ENCODE assay signal across 16 mouse cellular contexts in the genomic region with DNA sequence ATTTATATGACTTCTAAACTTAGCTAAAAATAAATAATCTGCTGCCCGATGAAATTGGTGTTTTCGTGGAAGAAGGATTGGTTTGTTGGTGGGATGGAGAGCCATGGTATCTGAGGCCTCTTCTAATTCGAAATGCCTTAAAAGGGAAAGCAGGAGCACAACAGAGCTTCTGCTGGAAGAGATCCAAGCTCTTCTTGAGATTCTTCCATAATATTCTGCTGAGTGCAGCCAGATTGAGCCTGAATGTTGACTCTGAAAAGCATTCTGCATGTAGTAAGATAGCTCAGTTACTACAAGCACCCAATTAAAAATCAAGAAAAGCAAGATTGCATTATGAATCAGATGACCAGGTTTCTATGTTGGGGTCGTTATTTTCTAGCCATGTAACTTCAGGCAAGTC. TPM values are rescaled to one million over a fixed set of nuclear protein-coding genes. Genes with fewer than 3 reads are reported as not detected.
DNase-seq lines count a peak whose midpoint lies in the region; ATAC-seq and TF ChIP-seq lines count a peak whose summit lies in the region.
"Had no signal": no experiment of that assay in that cellular context is flagged by ENCODE, and none has a peak within 500 bp of the region (broad histone marks: within the 10 kb centered on the region; RNA-seq: fewer than 3 reads in every experiment).

No protein-coding gene starts in this region.

- no peak overlapping the region for H3K4me2 ChIP-seq in kidney, postnatal 0 days (ENCODE audit: low read length)
- H3K4me2 ChIP-seq in intestine, embryonic 16.5 days (ENCODE audit: low read depth, low read length), result no peak overlapping the region
- H3K4me2 ChIP-seq: embryonic facial prominence, embryonic 12.5 days; limb, embryonic 15.5 days; neural tube, embryonic 15.5 days had no signal

- WGBS in kidney, postnatal 0 days, result 79% methylated on average over 4 of the region's 4 CpGs
- 61% methylated on average over 4 of the region's 4 CpGs for WGBS in intestine, embryonic 16.5 days

- TF ChIP-seq CTCF in kidney, postnatal 0 days (IDR thresholded peaks at IDR 0.05; ENCODE audit: low read depth), result no peak

- no peak overlapping the region for H3K4me3 ChIP-seq in kidney, postnatal 0 days (replicated peaks; ENCODE audit: low read depth, low read length)
- H3K4me3 ChIP-seq in intestine, embryonic 16.5 days (ENCODE audit: low read length), result no peak overlapping the region
- H3K4me3 ChIP-seq: embryonic facial prominence, embryonic 12.5 days; limb, embryonic 15.5 days; megakaryocyte, embryonic 14.5 days; neural tube, embryonic 15.5 days had no signal

- no peak overlapping the region for H3K27ac ChIP-seq in kidney, postnatal 0 days
- H3K27ac ChIP-seq in intestine, embryonic 16.5 days (ENCODE audit: low read length), result peak overlapping the region; percentile 36
- H3K27ac ChIP-seq: embryonic facial prominence, embryonic 12.5 days; limb, embryonic 15.5 days; neural tube, embryonic 15.5 days had no signal

- no peaks in the 10 kb centered on the region for H3K9me3 ChIP-seq in kidney, postnatal 0 days (replicated peaks; ENCODE audit: low read length)
- H3K9me3 ChIP-seq in intestine, embryonic 16.5 days (ENCODE audit: control insufficient read depth, low read length), result no peaks in the 10 kb centered on the region
- H3K9me3 ChIP-seq: embryonic facial prominence, embryonic 12.5 days; G1E; limb, embryonic 15.5 days; megakaryocyte, embryonic 14.5 days; neural tube, embryonic 15.5 days had no signal

- no peaks in the 10 kb centered on the region for H3K27me3 ChIP-seq in kidney, postnatal 0 days (ENCODE audit: insufficient read depth, low read length)
- H3K27me3 ChIP-seq in intestine, embryonic 16.5 days (replicated peaks; ENCODE audit: control insufficient read depth, insufficient read depth, low read length), result no peaks in the 10 kb centered on the region
- H3K27me3 ChIP-seq: embryonic facial prominence, embryonic 12.5 days; limb, embryonic 15.5 days; megakaryocyte, embryonic 14.5 days; neural tube, embryonic 15.5 days had no signal

- no peak for ATAC-seq in kidney, postnatal 0 days (replicated peaks; ENCODE audit: low FRiP score, low read depth)
- ATAC-seq in intestine, embryonic 16.5 days, result 0 out of 2 replicates have a peak, but pooled peaks have one; percentile 36
- ATAC-seq: forebrain, embryonic 16.5 days had no signal

- DNase-seq in gastrocnemius, adult 18-20 months (ENCODE audit: low spot score), result peak; percentile 15
- DNase-seq in gastrocnemius, postnatal 25 days, result no peak
- DNase-seq in kidney, postnatal 0 days (ENCODE audit: low spot score), result peak; percentile 27
- no peak for DNase-seq in kidney, postnatal 25 days
- DNase-seq in adipocyte (ENCODE audit: low spot score), result peak; percentile 64
- DNase-seq in spleen, adult 12 weeks (ENCODE audit: low spot score), result no peak
- DNase-seq: cerebellum, adult 9-10 months had no signal

- H3K4me1 ChIP-seq in kidney, postnatal 0 days (replicated peaks; ENCODE audit: insufficient read depth, low read length), result peaks cover 3% of the 10 kb centered on the region; the same call in 1 of the 2 replicates
- no peaks in the 10 kb centered on the region; the same call in 1 of the 2 replicates for H3K4me1 ChIP-seq in intestine, embryonic 16.5 days (ENCODE audit: control insufficient read depth, insufficient read depth, low read length)
- H3K4me1 ChIP-seq: megakaryocyte, embryonic 14.5 days had no signal

- H3K36me3 ChIP-seq in kidney, postnatal 0 days (ENCODE audit: insufficient read depth, low read length), result no peaks in the 10 kb centered on the region
- H3K36me3 ChIP-seq in intestine, embryonic 16.5 days (ENCODE audit: control insufficient read depth, insufficient read depth, low read length), result no peaks in the 10 kb centered on the region
- H3K36me3 ChIP-seq: embryonic facial prominence, embryonic 12.5 days; G1E; limb, embryonic 15.5 days; neural tube, embryonic 15.5 days had no signal

- no peak overlapping the region for H3K9ac ChIP-seq in kidney, postnatal 0 days (ENCODE audit: low read depth, low read length)
- no peak overlapping the region for H3K9ac ChIP-seq in intestine, embryonic 16.5 days (ENCODE audit: low read depth, low read length)
- H3K9ac ChIP-seq: embryonic facial prominence, embryonic 12.5 days; limb, embryonic 15.5 days; neural tube, embryonic 15.5 days had no signal

RNA-seq across cellular contexts. Expression of gene Sema5a, which starts 36.8 kb away (rescaled TPM):
- 1 to 10 TPM; 2.3 to 2.9 TPM for total RNA-seq in gastrocnemius, adult 18-20 months (2021)
- total RNA-seq in gastrocnemius, postnatal 25 days (2021), result 1 to 10 TPM; 4.4 to 4.8 TPM
- polyA plus RNA-seq in kidney, postnatal 0 days (2015; fragmentation: Nextera tagmentation; extraction: Ambion mirVana), result 21.0 and 22.1 TPM in 2 replicates
- 11.8 and 12.0 TPM in 2 replicates for polyA plus RNA-seq in intestine, embryonic 16.5 days (2015; fragmentation: Nextera tagmentation; extraction: Ambion mirVana)
- total RNA-seq: granulocyte monocyte progenitor cell, adult 5-6 weeks; monocyte, adult 5-6 weeks had no signal
- polyA plus RNA-seq: G1E had no signal

Comparison
In these comparisons a context has a peak if more than half of its experiments do, and no peak if none do; other contexts are left out.
1. DNase-seq: peak in gastrocnemius, adult 18-20 months (single experiment), kidney, postnatal 0 days (single experiment) and adipocyte (single experiment); none in gastrocnemius, postnatal 25 days (single experiment), kidney, postnatal 25 days (0 of 2) and spleen, adult 12 weeks (single experiment).